Mouse (Mus musculus): Measurements from ENCODE around the gene 4933424G06Rik. TPM values are rescaled to one million over a fixed set of nuclear protein-coding genes. Genes with fewer than 3 reads are reported as not detected.

4933424G06Rik gene
- polyA plus RNA-seq, 1 experiment from 2014 or later, result not detected

- 0% methylated on average over 16 of the region's 16 CpGs for WGBS
Observed at GRCm38 (mm10) chr1:36785238-36785641, 75.3 kb downstream of the 4933424G06Rik start.

GRCm38 (mm10) chr1:36786377-36786776 is 76.4 kb downstream of the 4933424G06Rik start:
- no peak overlapping the region for H3K4me3 ChIP-seq (ENCODE audit: low read length)
- H3K4me1 ChIP-seq (ENCODE audit: insufficient read depth, low read length), result no peaks in the 10 kb centered on the region
- H3K36me3 ChIP-seq (ENCODE audit: insufficient read depth, low read length), result 0 out of 2 replicates have a peak, but pooled peaks cover under 1% of the 10 kb centered on the region
- H3K9me3 ChIP-seq (ENCODE audit: low read length), result no peaks in the 10 kb centered on the region
- H3K27ac ChIP-seq (ENCODE audit: low read length), result no peak overlapping the region
- no peak overlapping the region for H3K9ac ChIP-seq (replicated peaks; ENCODE audit: low read length)
- WGBS, result 92% methylated on average over 7 of the region's 7 CpGs
- no peaks in the 10 kb centered on the region for H3K27me3 ChIP-seq (ENCODE audit: insufficient read depth, low read length)
- no peak for ATAC-seq (ENCODE audit: low FRiP score, low TSS enrichment)
- no peak overlapping the region for H3K4me2 ChIP-seq (replicated peaks; ENCODE audit: low read depth, low read length)

More at GRCm38 (mm10) chr1:36785238-36785641, 75.3 kb downstream of the 4933424G06Rik start:
- no peaks in the 10 kb centered on the region for H3K27me3 ChIP-seq (ENCODE audit: insufficient read depth, low read length)
- no peaks in the 10 kb centered on the region for H3K4me1 ChIP-seq (ENCODE audit: insufficient read depth, low read length)
- H3K36me3 ChIP-seq (ENCODE audit: insufficient read depth, low read length), result no peaks in the 10 kb centered on the region
- H3K27ac ChIP-seq (ENCODE audit: low read length), result no peak overlapping the region
- no peaks in the 10 kb centered on the region for H3K9me3 ChIP-seq (ENCODE audit: low read length)
- peak overlapping the region; percentile 44 for H3K4me3 ChIP-seq (ENCODE audit: low read length)
- H3K9ac ChIP-seq (replicated peaks; ENCODE audit: low read length), result peak overlapping the region; percentile 53
- peak overlapping the region; percentile 90 for H3K4me2 ChIP-seq (replicated peaks; ENCODE audit: low read depth, low read length)
- ATAC-seq (ENCODE audit: low FRiP score, low TSS enrichment), result peak; percentile 32; the same call in 1 of the 2 replicates

GRCm38 (mm10) chr1:36789416-36789815 is 79.5 kb downstream of the 4933424G06Rik start:
- WGBS, result 81% methylated on average over 8 of the region's 8 CpGs
- Histone ChIP-seq H3K36me3 (ENCODE audit: insufficient read depth, low read length) (peaks cover 23% of the 10 kb centered on the region), H3K9me3 (ENCODE audit: low read length) (no peaks in the 10 kb centered on the region), H3K9ac (replicated peaks; ENCODE audit: low read length) (no peak overlapping the region), H3K27me3 (ENCODE audit: insufficient read depth, low read length) (no peaks in the 10 kb centered on the region), H3K27ac (ENCODE audit: low read length) (no peak overlapping the region), H3K4me2 (replicated peaks; ENCODE audit: low read depth, low read length) (no peak overlapping the region), H3K4me1 (ENCODE audit: insufficient read depth, low read length) (no peaks in the 10 kb centered on the region), H3K4me3 (ENCODE audit: low read length) (no peak overlapping the region)
- no peak for ATAC-seq (ENCODE audit: low FRiP score, low TSS enrichment)

GRCm38 (mm10) chr1:36796711-36797110 is 86.8 kb downstream of the 4933424G06Rik start:
- no peak for ATAC-seq (ENCODE audit: low FRiP score, low TSS enrichment)
- no peaks in the 10 kb centered on the region for H3K4me1 ChIP-seq (ENCODE audit: insufficient read depth, low read length)
- H3K36me3 ChIP-seq (ENCODE audit: insufficient read depth, low read length), result peaks cover 82% of the 10 kb centered on the region
- no peak overlapping the region for H3K4me2 ChIP-seq (replicated peaks; ENCODE audit: low read depth, low read length)
- no peaks in the 10 kb centered on the region for H3K27me3 ChIP-seq (ENCODE audit: insufficient read depth, low read length)
- no peak overlapping the region for H3K9ac ChIP-seq (replicated peaks; ENCODE audit: low read length)
- no peak overlapping the region for H3K27ac ChIP-seq (ENCODE audit: low read length)
- no peaks in the 10 kb centered on the region for H3K9me3 ChIP-seq (ENCODE audit: low read length)
- no peak overlapping the region for H3K4me3 ChIP-seq (ENCODE audit: low read length)
- 71% methylated on average over 7 of the region's 7 CpGs for whole genome bisulfite sequencing

- Histone ChIP-seq H3K4me2 (replicated peaks; ENCODE audit: low read depth, low read length) (no peak overlapping the region), H3K36me3 (ENCODE audit: insufficient read depth, low read length) (peaks cover 83% of the 10 kb centered on the region), H3K9ac (replicated peaks; ENCODE audit: low read length) (no peak overlapping the region), H3K27ac (ENCODE audit: low read length) (no peak overlapping the region), H3K27me3 (ENCODE audit: insufficient read depth, low read length) (no peaks in the 10 kb centered on the region), H3K4me3 (ENCODE audit: low read length) (no peak overlapping the region), H3K4me1 (ENCODE audit: insufficient read depth, low read length) (no peaks in the 10 kb centered on the region), H3K9me3 (ENCODE audit: low read length) (no peaks in the 10 kb centered on the region)
- WGBS, result 74% methylated on average over 10 of the region's 10 CpGs
- ATAC-seq (ENCODE audit: low FRiP score, low TSS enrichment), result no peak
Observed at GRCm38 (mm10) chr1:36797481-36797880, 87.5 kb downstream of the 4933424G06Rik start.

- H3K4me3 ChIP-seq (ENCODE audit: low read length), result no peak overlapping the region
- H3K27ac ChIP-seq (ENCODE audit: low read length), result no peak overlapping the region
- 64% methylated on average over 3 of the region's 3 CpGs for WGBS
Observed at GRCm38 (mm10) chr1:36800379-36801011, 90.5 kb downstream of the 4933424G06Rik start.

GRCm38 (mm10) chr1:36804259-36804658 is 94.3 kb downstream of the 4933424G06Rik start:
- H3K9ac ChIP-seq (replicated peaks; ENCODE audit: low read length), result no peak overlapping the region
- WGBS, result 77% methylated on average over 9 of the region's 9 CpGs
- ATAC-seq (ENCODE audit: low FRiP score, low TSS enrichment), result no peak
- H3K4me1 ChIP-seq (ENCODE audit: insufficient read depth, low read length), result no peaks in the 10 kb centered on the region
- no peak overlapping the region for H3K4me2 ChIP-seq (replicated peaks; ENCODE audit: low read depth, low read length)
- no peak overlapping the region for H3K4me3 ChIP-seq (ENCODE audit: low read length)
- peaks cover 65% of the 10 kb centered on the region for H3K36me3 ChIP-seq (ENCODE audit: insufficient read depth, low read length)
- H3K27ac ChIP-seq (ENCODE audit: low read length), result no peak overlapping the region
- H3K27me3 ChIP-seq (ENCODE audit: insufficient read depth, low read length), result no peaks in the 10 kb centered on the region
- H3K9me3 ChIP-seq (ENCODE audit: low read length), result no peaks in the 10 kb centered on the region

More at GRCm38 (mm10) chr1:36800379-36801011, 90.5 kb downstream of the 4933424G06Rik start:
- peaks cover 71% of the 10 kb centered on the region for H3K36me3 ChIP-seq (ENCODE audit: insufficient read depth, low read length)
- no peak overlapping the region for H3K9ac ChIP-seq (replicated peaks; ENCODE audit: low read length)
- no peaks in the 10 kb centered on the region for H3K4me1 ChIP-seq (ENCODE audit: insufficient read depth, low read length)
- H3K27me3 ChIP-seq (ENCODE audit: insufficient read depth, low read length), result no peaks in the 10 kb centered on the region
- ATAC-seq (ENCODE audit: low FRiP score, low TSS enrichment), result no peak
- no peaks in the 10 kb centered on the region for H3K9me3 ChIP-seq (ENCODE audit: low read length)
- no peak overlapping the region for H3K4me2 ChIP-seq (replicated peaks; ENCODE audit: low read depth, low read length)

- Histone ChIP-seq H3K4me3 (ENCODE audit: low read length) (no peak overlapping the region), H3K9ac (replicated peaks; ENCODE audit: low read length) (no peak overlapping the region), H3K27ac (ENCODE audit: low read length) (no peak overlapping the region), H3K4me1 (ENCODE audit: insufficient read depth, low read length) (no peaks in the 10 kb centered on the region), H3K4me2 (replicated peaks; ENCODE audit: low read depth, low read length) (no peak overlapping the region), H3K27me3 (ENCODE audit: insufficient read depth, low read length) (no peaks in the 10 kb centered on the region), H3K36me3 (ENCODE audit: insufficient read depth, low read length) (peaks cover 61% of the 10 kb centered on the region), H3K9me3 (ENCODE audit: low read length) (no peaks in the 10 kb centered on the region)
- 93% methylated on average over 4 of the region's 4 CpGs for WGBS
- ATAC-seq (ENCODE audit: low FRiP score, low TSS enrichment), result no peak
Observed at GRCm38 (mm10) chr1:36804833-36805232, 94.9 kb downstream of the 4933424G06Rik start.

- 96% methylated on average over 7 of the region's 7 CpGs for WGBS
- peaks cover 64% of the 10 kb centered on the region for H3K36me3 ChIP-seq (ENCODE audit: insufficient read depth, low read length)
Observed at GRCm38 (mm10) chr1:36806181-36806905, 96.4 kb downstream of the 4933424G06Rik start.

GRCm38 (mm10) chr1:36807086-36807485 is 97.1 kb downstream of the 4933424G06Rik start:
- Histone ChIP-seq H3K27me3 (ENCODE audit: insufficient read depth, low read length) (no peaks in the 10 kb centered on the region), H3K9me3 (ENCODE audit: low read length) (no peaks in the 10 kb centered on the region), H3K4me2 (replicated peaks; ENCODE audit: low read depth, low read length) (no peak overlapping the region), H3K27ac (ENCODE audit: low read length) (no peak overlapping the region), H3K4me1 (ENCODE audit: insufficient read depth, low read length) (no peaks in the 10 kb centered on the region), H3K36me3 (ENCODE audit: insufficient read depth, low read length) (peaks cover 63% of the 10 kb centered on the region), H3K9ac (replicated peaks; ENCODE audit: low read length) (no peak overlapping the region), H3K4me3 (ENCODE audit: low read length) (no peak overlapping the region)
- WGBS, result 77% methylated on average over 1 of the region's 1 CpGs
- no peak for ATAC-seq (ENCODE audit: low FRiP score, low TSS enrichment)

More at GRCm38 (mm10) chr1:36806181-36806905, 96.4 kb downstream of the 4933424G06Rik start:
- no peak overlapping the region for H3K4me2 ChIP-seq (replicated peaks; ENCODE audit: low read depth, low read length)
- H3K4me1 ChIP-seq (ENCODE audit: insufficient read depth, low read length), result no peaks in the 10 kb centered on the region
- H3K27me3 ChIP-seq (ENCODE audit: insufficient read depth, low read length), result no peaks in the 10 kb centered on the region
- H3K9me3 ChIP-seq (ENCODE audit: low read length), result no peaks in the 10 kb centered on the region
- no peak for ATAC-seq (ENCODE audit: low FRiP score, low TSS enrichment)
- no peak overlapping the region for H3K9ac ChIP-seq (replicated peaks; ENCODE audit: low read length)
- H3K27ac ChIP-seq (ENCODE audit: low read length), result no peak overlapping the region
- no peak overlapping the region for H3K4me3 ChIP-seq (ENCODE audit: low read length)
